Mouse (Mus musculus): ENCODE measurements at regions not wholly inside any gene's neighbourhood (a gene's known extent, or its start where the extent isn't known, plus 50 kb on each side); places are given as distances from the start of the nearest gene placed in this dataset.
"Not testable (repeated sequence)": the region's sequence is repeated elsewhere in the genome, so short reads cannot be mapped to it uniquely, and the experiment has no call there.

DNA sequence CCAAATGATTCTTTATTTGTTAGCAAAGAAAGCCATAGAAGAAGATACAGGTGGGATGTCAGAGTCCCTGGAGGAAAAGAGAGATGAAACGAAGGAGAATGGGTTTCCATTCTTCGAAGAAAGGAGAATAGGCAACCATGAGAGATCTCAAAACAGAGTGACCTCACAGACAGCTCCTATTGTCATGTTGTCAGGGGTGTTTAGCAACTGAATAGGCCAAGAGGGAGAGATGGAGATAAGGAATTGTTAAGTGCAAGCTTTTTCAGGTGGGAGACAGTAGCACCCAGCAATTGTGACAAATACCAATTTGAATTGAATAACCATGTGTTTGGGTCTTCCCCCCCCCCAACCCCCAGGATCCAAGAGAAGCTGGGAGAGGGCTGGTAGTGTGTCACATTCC is 1121.0 kb upstream of the 1700015G11Rik start:
- DNase-seq (ENCODE audit: low read depth, low spot score), result peak; percentile 66

DNA sequence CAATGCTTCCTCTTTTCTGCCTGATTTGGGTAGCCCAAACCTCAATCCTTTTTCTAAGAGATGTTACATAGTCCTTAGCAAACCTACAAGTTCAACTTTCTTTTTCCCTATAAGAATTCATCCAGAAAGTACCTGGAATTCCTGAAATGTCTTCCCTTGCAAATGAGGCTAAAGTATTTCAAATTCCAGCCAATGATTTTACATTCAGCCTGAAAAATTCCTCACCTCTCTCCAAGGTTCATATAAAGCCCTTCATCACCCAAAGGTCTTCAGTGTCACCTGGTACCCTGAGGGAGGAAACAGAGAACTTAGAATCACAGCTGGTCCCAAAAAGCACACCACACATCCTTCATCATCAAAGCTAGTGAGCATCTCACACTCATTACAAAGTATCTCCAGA is 1102.1 kb upstream of the 1700015G11Rik start:
- no peak for DNase-seq (ENCODE audit: low read depth, low spot score)

DNA sequence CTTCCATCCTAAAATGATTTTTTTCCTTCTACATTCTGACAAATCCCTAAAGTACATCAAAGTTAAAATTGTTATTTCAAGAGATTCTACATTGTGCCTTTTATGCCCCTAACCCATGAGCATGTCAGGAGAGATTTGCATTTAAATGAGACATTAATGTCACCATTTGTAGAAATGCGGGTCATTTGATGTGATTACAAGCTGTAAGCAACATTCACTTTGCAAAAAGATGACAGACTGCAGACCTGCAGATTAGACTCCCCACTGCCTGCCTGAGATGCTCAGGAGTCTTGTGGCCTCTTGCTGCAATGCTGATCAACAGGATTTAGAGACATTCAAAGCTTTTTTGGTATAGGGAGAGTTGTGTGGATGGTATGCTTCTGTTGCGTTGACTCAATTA is 1100.3 kb upstream of the 1700015G11Rik start:
- DNase-seq (ENCODE audit: low read depth, low spot score), result no peak

GRCm38 (mm10) chr7:53109265-53109855 is 1093.8 kb upstream of the 1700015G11Rik start:
- DNase-seq (ENCODE audit: low read depth, low spot score), result no peak

- DNase-seq (ENCODE audit: low read depth, low spot score), result no peak
Measured at GRCm38 (mm10) chr7:53107636-53108035, 1092.1 kb upstream of the 1700015G11Rik start.

DNA sequence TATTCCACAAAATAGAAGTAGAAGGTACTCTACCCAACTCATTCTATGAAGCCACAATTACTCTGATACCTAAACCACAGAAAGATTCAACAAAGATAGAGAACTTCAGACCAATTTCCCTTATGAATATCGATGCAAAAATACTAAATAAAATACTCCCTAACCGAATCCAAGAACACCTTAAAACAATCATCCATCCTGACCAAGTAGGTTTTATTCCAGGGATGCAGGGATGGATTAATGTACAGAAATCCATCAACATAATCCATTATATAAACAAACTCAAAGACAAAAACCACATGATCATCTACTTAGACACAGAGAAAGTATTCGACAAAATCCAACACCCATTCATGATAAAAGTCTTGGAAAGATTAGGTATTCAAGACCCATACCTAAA is 1070.3 kb upstream of the 1700015G11Rik start:
- DNase-seq (ENCODE audit: low read depth, low spot score), result not testable (repeated sequence)

DNA sequence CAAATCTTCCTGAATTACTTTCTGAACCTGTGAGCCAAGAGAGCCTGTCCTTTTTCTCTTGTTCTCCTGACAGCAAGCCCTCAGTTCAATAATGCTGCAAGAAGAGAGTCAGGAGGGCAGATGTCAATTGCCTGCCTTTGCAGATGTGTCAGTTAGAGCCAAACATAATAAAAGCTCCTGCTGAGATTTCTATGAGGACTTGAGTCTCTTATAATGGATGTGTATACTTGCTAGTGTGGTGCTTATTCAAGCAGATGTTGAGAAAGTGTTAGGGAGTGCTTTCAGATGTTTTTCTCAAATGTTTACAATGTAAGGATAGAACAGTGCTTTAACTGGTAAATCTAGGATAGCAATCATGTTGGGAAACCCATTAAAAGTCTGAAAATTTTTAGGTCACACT is 1055.1 kb upstream of the 1700015G11Rik start:
- no peak for DNase-seq (ENCODE audit: low read depth, low spot score)

Measured in ES-CJ7 (cell line).